Mouse (Mus musculus) MEL (cell line): ENCODE data around the gene Hepacam2. TPM values are rescaled to one million over a fixed set of nuclear protein-coding genes. Genes with fewer than 3 reads are reported as not detected.

Experiments used
- DNase-seq: peaks from one replicate; pipeline ENCODE4 v3.0.0; 2011; ENCODE audit warnings: low read depth, low spot score
- H3K27ac ChIP-seq: 2 replicates; pipeline ENCODE4 v1.5.1; 2012; ENCODE audit warnings: low read depth, mild to moderate bottlenecking, control low read depth, low read length, moderate library complexity; ENCODE audit not compliant: control insufficient read depth
- H3K27me3 ChIP-seq, 2 experiments: fragments of 150-350 bp in 1 of 2; sonication (generic) in 1 of 2; 2 replicates each; pipeline ENCODE4 v1.6.1; 2012; ENCODE audit warnings: low read length in 2 of 2, mild to moderate bottlenecking in 2 of 2, improper control_type of control experiment in 1 of 2, moderate library complexity in 1 of 2; ENCODE audit not compliant: insufficient read depth in 2 of 2, control insufficient read depth in 1 of 2
- H3K36me3 ChIP-seq, 2 experiments: 2 replicates each; pipeline ENCODE4 v1.6.1; 2012 to 2014; ENCODE audit warnings: low read length in 2 of 2, improper control_type of control experiment in 1 of 2, inconsistent platforms in 1 of 2, mild to moderate bottlenecking in 1 of 2; ENCODE audit not compliant: insufficient read depth in 2 of 2, control insufficient read depth in 1 of 2
- H3K4me1 ChIP-seq, 2 experiments: fragments of 150-350 bp in 1 of 2; sonication (generic) in 1 of 2; 2 replicates each; pipeline ENCODE4 v1.6.1; 2012; ENCODE audit warnings: low read length in 2 of 2, improper control_type of control experiment in 1 of 2, mild to moderate bottlenecking in 1 of 2; ENCODE audit not compliant: insufficient read depth in 2 of 2, control insufficient read depth in 1 of 2
- H3K4me3 ChIP-seq, 2 experiments: fragments of 150-350 bp in 1 of 2; sonication (generic) in 1 of 2; 2 replicates each; pipeline ENCODE4 v1.5.1; 2012; ENCODE audit warnings: low read depth in 2 of 2, low read length in 2 of 2, mild to moderate bottlenecking in 2 of 2, moderate library complexity in 2 of 2, control low read depth in 1 of 2, improper control_type of control experiment in 1 of 2; ENCODE audit not compliant: control insufficient read depth in 1 of 2, insufficient read depth in 1 of 2
- H3K79me2 ChIP-seq: 2 replicates; pipeline ENCODE4 v1.6.1; 2012; ENCODE audit warnings: mild to moderate bottlenecking, low read length, moderate library complexity; ENCODE audit not compliant: control insufficient read depth, poor library complexity, insufficient read depth
- H3K9ac ChIP-seq: 2 replicates; pipeline ENCODE4 v1.6.1; 2012; ENCODE audit warnings: low read depth, mild to moderate bottlenecking, control low read depth, low read length, moderate library complexity; ENCODE audit not compliant: control insufficient read depth, poor library complexity, severe bottlenecking
- H3K9me3 ChIP-seq: fragments of 150-350 bp; sonication (generic); replicated peaks from 2 replicates; pipeline ENCODE4 v1.6.1; 2012; ENCODE audit warnings: mild to moderate bottlenecking, low read length, improper control_type of control experiment, moderate library complexity; ENCODE audit not compliant: insufficient read depth
- BHLHE40 ChIP-seq: IDR thresholded peaks from 2 replicates; pipeline ENCODE4 v1.6.1; 2012; ENCODE audit warnings: low read depth, mild to moderate bottlenecking, inconsistent platforms, low read length, improper control_type of control experiment, borderline replicate concordance
- CHD2 ChIP-seq: IDR thresholded peaks from 2 replicates; pipeline ENCODE4 v1.6.1; 2011; ENCODE audit warnings: low read length, improper control_type of control experiment
- CTCF ChIP-seq, 3 experiments: IDR thresholded peaks in 2 of 3; conservative IDR thresholded peaks in 1 of 3; 2 replicates each; pipeline ENCODE4 v1.5.1; 2011 to 2012; ENCODE audit warnings: low read length in 3 of 3, low read depth in 2 of 3, mild to moderate bottlenecking in 2 of 3, improper control_type of control experiment in 1 of 3, inconsistent platforms in 1 of 3, mixed read lengths in 1 of 3, moderate library complexity in 1 of 3; ENCODE audit not compliant: control insufficient read depth in 1 of 3, insufficient read depth in 1 of 3, poor library complexity in 1 of 3, severe bottlenecking in 1 of 3
- EP300 ChIP-seq, 2 experiments: IDR thresholded peaks; 2 replicates each; pipeline ENCODE4 v1.6.1; 2011; ENCODE audit warnings: improper control_type of control experiment in 2 of 2, low read length in 2 of 2, low read depth in 1 of 2, mild to moderate bottlenecking in 1 of 2
- ETS1 ChIP-seq: IDR thresholded peaks from 2 replicates; pipeline ENCODE4 v1.6.1; 2012; ENCODE audit warnings: low read depth, mild to moderate bottlenecking, inconsistent platforms, low read length, improper control_type of control experiment, moderate library complexity
- GABPA ChIP-seq: IDR thresholded peaks from 2 replicates; pipeline ENCODE4 v1.6.1; 2012; ENCODE audit warnings: low read depth, mild to moderate bottlenecking, inconsistent platforms, low read length, improper control_type of control experiment, moderate library complexity
- GATA1 ChIP-seq: IDR thresholded peaks from 2 replicates; pipeline ENCODE4 v1.6.1; 2011; ENCODE audit warnings: low read depth, low read length, improper control_type of control experiment
- MAFK ChIP-seq: IDR thresholded peaks from 2 replicates; pipeline ENCODE4 v1.6.1; 2011; ENCODE audit warnings: low read depth, mild to moderate bottlenecking, low read length, improper control_type of control experiment, borderline replicate concordance
- MAX ChIP-seq: IDR thresholded peaks from 2 replicates; pipeline ENCODE4 v1.6.1; 2011; ENCODE audit warnings: low read length, improper control_type of control experiment
- MEF2A ChIP-seq: IDR thresholded peaks from 2 replicates; pipeline ENCODE4 v1.6.1; 2014; ENCODE audit warnings: low read depth, mild to moderate bottlenecking, inconsistent platforms, low read length, improper control_type of control experiment; ENCODE audit not compliant: poor library complexity, insufficient replicate concordance, severe bottlenecking; ENCODE audit errors: extremely low read depth
- MXI1 ChIP-seq: IDR thresholded peaks from 2 replicates; pipeline ENCODE4 v1.6.1; 2011; ENCODE audit warnings: mild to moderate bottlenecking, low read depth, low read length, improper control_type of control experiment
- MYC ChIP-seq: IDR thresholded peaks from 2 replicates; pipeline ENCODE4 v1.6.1; 2011; ENCODE audit warnings: low read depth, mild to moderate bottlenecking, low read length, improper control_type of control experiment, moderate library complexity
- POLR2AphosphoS2 ChIP-seq: IDR thresholded peaks from 2 replicates; pipeline ENCODE4 v1.6.1; 2011; ENCODE audit warnings: low read length, improper control_type of control experiment
- POLR2AphosphoS5 ChIP-seq: IDR thresholded peaks from 2 replicates; pipeline ENCODE4 v1.6.1; 2012; ENCODE audit warnings: low read depth, borderline replicate concordance, mild to moderate bottlenecking, inconsistent platforms, low read length, moderate library complexity, mixed read lengths
- SMC3 ChIP-seq: IDR thresholded peaks from 2 replicates; pipeline ENCODE4 v1.6.1; 2011; ENCODE audit warnings: low read depth, low read length, improper control_type of control experiment
- TAL1 ChIP-seq: IDR thresholded peaks from 2 replicates; pipeline ENCODE4 v1.6.1; 2012; ENCODE audit warnings: mild to moderate bottlenecking, inconsistent platforms, low read length, moderate library complexity, mixed read lengths
- TCF12 ChIP-seq: IDR thresholded peaks from 2 replicates; pipeline ENCODE4 v1.6.1; 2014; ENCODE audit warnings: low read depth, mild to moderate bottlenecking, inconsistent platforms, low read length, improper control_type of control experiment, moderate library complexity
- UBTF ChIP-seq: IDR thresholded peaks from 2 replicates; pipeline ENCODE4 v1.6.1; 2012; ENCODE audit warnings: low read depth, mild to moderate bottlenecking, inconsistent platforms, low read length, improper control_type of control experiment, moderate library complexity, borderline replicate concordance; ENCODE audit not compliant: insufficient read depth
- USF1 ChIP-seq: IDR thresholded peaks from 2 replicates; pipeline ENCODE4 v1.6.1; 2014; ENCODE audit warnings: low read depth, mild to moderate bottlenecking, inconsistent platforms, low read length, improper control_type of control experiment, moderate library complexity
- ZKSCAN1 ChIP-seq: IDR thresholded peaks from 2 replicates; pipeline ENCODE4 v1.6.1; 2012; ENCODE audit warnings: low read depth, mild to moderate bottlenecking, inconsistent platforms, low read length, improper control_type of control experiment, moderate library complexity
- ZNF384 ChIP-seq: IDR thresholded peaks from 2 replicates; pipeline ENCODE4 v1.6.1; 2012; ENCODE audit warnings: low read depth, mild to moderate bottlenecking, inconsistent platforms, low read length, improper control_type of control experiment
- polyA plus RNA-seq, 2 experiments: library from polyadenylated mRNA; stranded (reverse) in 1 of 2; unstranded in 1 of 2; fragments of >175 nt in 1 of 2; fragments of >200 nt in 1 of 2; gene quantifications; 2 replicates each; pipeline versions ENCODE4 v1.2.1 to v1.2.4; 2012; ENCODE audit warnings: low replicate concordance in 2 of 2, low read depth in 1 of 2; ENCODE audit not compliant: insufficient read length in 2 of 2, insufficient read depth in 1 of 2, missing spikeins in 1 of 2
- total RNA-seq: library from RNA; depleted of rRNA; stranded (reverse); fragments of 300-350 nt; gene quantifications from 2 replicates; pipeline ENCODE4 v1.2.3, GENCODE M21; 2012

The Hepacam2 gene
- total and polyA plus RNA-seq, 3 experiments: 0.11 TPM; not detected in 2

- Histone ChIP-seq H3K27me3 (no peaks in the 10 kb centered on the region; a peak in 1 of 4 replicates), H3K27ac (no peak overlapping the region), H3K36me3 (peaks cover 0 to 5% of the 10 kb centered on the region in 2 experiments; a peak in 2 of 4 replicates), H3K4me1 (peaks cover 0 to 5% of the 10 kb centered on the region in 2 experiments; a peak in 2 of 4 replicates), H3K9me3 (no peaks in the 10 kb centered on the region), H3K4me3 (no peak overlapping the region), H3K79me2 (no peaks in the 10 kb centered on the region), H3K9ac (no peak overlapping the region)
- DNase-seq: no peak
- TF ChIP-seq BHLHE40 (no peak), UBTF (no peak), SMC3 (no peak), POLR2AphosphoS5 (no peak), CHD2 (no peak), MYC (no peak), MAFK (no peak), GABPA (no peak), TCF12 (no peak), POLR2AphosphoS2 (no peak), CTCF (IDR thresholded peaks at IDR 0.05 in 2 of 3, conservative IDR thresholded peaks at IDR 0.05 in 1 of 3; ENCODE audit: control insufficient read depth in 1 of 3, insufficient read depth in 1 of 3, low read depth in 2 of 3, low read length in 3 of 3, poor library complexity in 1 of 3, severe bottlenecking in 1 of 3) (no peak), GATA1 (no peak), ZNF384 (no peak), EP300 (IDR thresholded peaks at IDR 0.05; ENCODE audit: low read depth in 1 of 2, low read length in 2 of 2) (no peak), MXI1 (no peak), TAL1 (no peak), MEF2A (no peak)
Measured at GRCm38 (mm10) chr6:3463026-3463425, 35.1 kb downstream of the Hepacam2 start.

- TF ChIP-seq POLR2AphosphoS2 (no peak), CHD2 (no peak), ETS1 (no peak), USF1 (no peak), MAX (no peak), ZKSCAN1 (no peak)
- Histone ChIP-seq H3K9ac (no peak overlapping the region), H3K9me3 (no peaks in the 10 kb centered on the region), H3K36me3 (no peaks in the 10 kb centered on the region), H3K4me1 (no peaks in the 10 kb centered on the region), H3K79me2 (no peaks in the 10 kb centered on the region), H3K27ac (no peak overlapping the region), H3K4me3 (no peak overlapping the region), H3K27me3 (peaks cover 0 to 1% of the 10 kb centered on the region in 2 experiments; a peak in 1 of 4 replicates)
- DNase-seq: no peak
Measured at GRCm38 (mm10) chr6:3455944-3456536, 42.1 kb downstream of the Hepacam2 start.
